Mouse (Mus musculus) intestine, postnatal 0 days (tissue): ENCODE measurements around the gene Wdfy1. TPM values are rescaled to one million over a fixed set of nuclear protein-coding genes. Genes with fewer than 3 reads are reported as not detected.
A peak's percentile ranks its signal among the peaks of the same experiment; 100 is the strongest.

Experiments used
- ATAC-seq: fragments of 200-750 bp; cut with Nextera tagmentation; 2 replicates; pipeline ENCODE4 v1.8.0; 2017; ENCODE audit warnings: mild to moderate bottlenecking, moderate TSS enrichment, moderate library complexity
- H3K27ac ChIP-seq: fragments of 300-500 bp; sonication (generic); 2 replicates; pipeline ENCODE4 v1.5.1; 2014; ENCODE audit warnings: mild to moderate bottlenecking, low read depth, low read length, moderate library complexity
- H3K27me3 ChIP-seq: fragments of 300-500 bp; sonication (generic); replicated peaks from 2 replicates; pipeline ENCODE4 v1.6.1; 2014; ENCODE audit warnings: low read length, mixed read lengths; ENCODE audit not compliant: control insufficient read depth, insufficient read depth
- H3K36me3 ChIP-seq: fragments of 300-500 bp; sonication (generic); 2 replicates; pipeline ENCODE4 v1.6.1; 2014; ENCODE audit warnings: mild to moderate bottlenecking, moderate library complexity; ENCODE audit not compliant: control insufficient read depth, insufficient read depth
- H3K4me1 ChIP-seq: fragments of 300-500 bp; sonication (generic); replicated peaks from 2 replicates; pipeline ENCODE4 v1.6.1; 2014; ENCODE audit warnings: antibody characterized with exemption, low read length, mixed read lengths; ENCODE audit not compliant: control insufficient read depth, insufficient read depth
- H3K4me2 ChIP-seq: fragments of 300-500 bp; sonication (generic); replicated peaks from 2 replicates; pipeline ENCODE4 v1.6.1; 2014; ENCODE audit warnings: low read depth, mild to moderate bottlenecking, moderate library complexity
- H3K4me3 ChIP-seq: fragments of 300-500 bp; sonication (generic); 2 replicates; pipeline ENCODE4 v1.5.1; 2014; ENCODE audit warnings: low read depth, low read length
- H3K9ac ChIP-seq: fragments of 300-500 bp; sonication (generic); 2 replicates; pipeline ENCODE4 v1.6.1; 2014; ENCODE audit warnings: mild to moderate bottlenecking, low read depth, low read length
- H3K9me3 ChIP-seq: fragments of 300-500 bp; sonication (generic); 2 replicates; pipeline ENCODE4 v1.6.1; 2016; ENCODE audit warnings: mixed run types; ENCODE audit not compliant: control insufficient read depth
- CTCF ChIP-seq: sonication (generic); IDR thresholded peaks from 2 replicates; pipeline ENCODE4 v1.5.1; 2016; ENCODE audit warnings: low read depth, mild to moderate bottlenecking, control low read depth, antibody characterized with exemption, moderate library complexity
- WGBS: fragments of 180-500 bp; shearing (Covaris S2); extraction: QIAGEN DNeasy Blood & Tissue Kit; methylation state at CpG from one replicate; pipeline ENCODE4 v1.1.7; 2014; 5-methylcytosine and 5-hydroxymethylcytosine counted together
- polyA plus RNA-seq: library from polyadenylated mRNA; unstranded; fragments of >200 nt; fragmentation: Nextera tagmentation; extraction: Ambion mirVana; gene quantifications from 2 replicates; pipeline ENCODE4 v1.2.1, GENCODE M21; 2015

Wdfy1 gene
- polyA plus RNA-seq, 1 experiment from 2014 or later: 37.2 TPM

DNA sequence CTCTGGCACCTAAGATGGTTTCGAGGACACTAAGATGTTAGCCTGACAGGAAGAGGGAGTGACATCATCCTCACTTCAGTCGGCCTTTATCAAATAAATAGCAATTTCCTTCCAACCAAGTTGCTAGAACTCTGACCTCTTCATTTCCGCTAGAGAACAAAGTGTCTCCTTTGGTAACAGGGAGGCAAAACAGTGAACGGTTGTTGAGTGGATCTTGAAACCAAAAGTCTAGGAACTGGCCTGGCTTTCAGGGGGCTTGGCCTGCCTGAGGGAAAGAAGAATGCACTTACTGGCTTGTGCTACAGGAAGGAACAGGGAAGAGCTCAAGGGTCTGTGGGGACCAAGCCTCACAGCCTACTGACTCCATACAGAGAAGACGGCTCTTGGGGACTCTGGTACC lies 24.8 kb downstream of the Wdfy1 start:
- Histone ChIP-seq H3K36me3 (no peaks in the 10 kb centered on the region), H3K9me3 (no peaks in the 10 kb centered on the region), H3K27me3 (no peaks in the 10 kb centered on the region), H3K27ac (peak overlapping the region; percentile 46; the same call in 1 of the 2 replicates), H3K9ac (no peak overlapping the region), H3K4me1 (no peaks in the 10 kb centered on the region), H3K4me3 (no peak overlapping the region), H3K4me2 (no peak overlapping the region)
- WGBS: 63% methylated on average over 5 of the region's 5 CpGs
- ATAC-seq: no peak
- TF ChIP-seq CTCF: no peak

DNA sequence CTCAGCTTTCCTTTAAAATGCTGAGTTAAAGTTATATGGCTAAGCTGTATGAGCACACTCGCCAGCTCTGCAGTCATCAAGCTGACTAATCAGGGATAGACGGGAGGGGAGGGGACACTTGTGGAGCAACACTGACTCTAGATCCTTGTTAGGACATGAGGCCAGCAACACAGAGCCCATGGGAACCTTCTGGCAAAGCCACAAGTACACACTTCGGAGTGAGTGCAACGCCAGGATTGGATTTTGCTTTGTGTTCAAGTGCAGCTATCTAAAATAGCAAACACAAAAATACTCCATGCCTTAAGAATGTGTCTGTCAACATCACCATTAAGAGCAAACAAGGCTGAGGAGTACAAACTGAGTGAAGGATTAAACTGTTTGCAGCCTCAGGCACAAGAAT lies 29.9 kb downstream of the Wdfy1 start:
- no peaks in the 10 kb centered on the region for H3K4me1 ChIP-seq
- no peak overlapping the region for H3K27ac ChIP-seq
- 44% methylated on average over 4 of the region's 4 CpGs for WGBS
- no peaks in the 10 kb centered on the region for H3K36me3 ChIP-seq
- no peak overlapping the region for H3K4me3 ChIP-seq
- H3K9me3 ChIP-seq: no peaks in the 10 kb centered on the region
- no peak overlapping the region for H3K9ac ChIP-seq
- ATAC-seq: no peak
- no peaks in the 10 kb centered on the region for H3K27me3 ChIP-seq
- TF ChIP-seq CTCF: no peak
- H3K4me2 ChIP-seq: no peak overlapping the region

DNA sequence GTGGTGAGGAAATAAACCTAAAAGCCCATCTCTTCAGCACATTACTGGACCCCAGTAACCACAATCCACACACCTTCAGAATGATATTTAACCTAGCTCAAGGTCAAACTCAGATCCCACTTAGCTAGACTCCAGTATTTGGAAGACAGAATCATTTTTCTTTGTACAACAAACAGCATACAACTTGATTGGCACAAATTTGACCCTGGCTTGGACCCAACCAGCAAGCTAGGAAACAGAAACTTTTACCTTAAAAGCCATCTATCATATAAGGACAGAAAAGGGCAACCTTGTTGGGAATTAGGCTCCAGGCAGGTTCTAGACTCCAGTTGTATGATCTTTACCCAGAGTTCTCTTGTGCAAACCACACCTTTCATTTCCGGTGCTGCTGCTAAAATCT lies 32.6 kb downstream of the Wdfy1 start:
- H3K4me1 ChIP-seq: no peaks in the 10 kb centered on the region
- no peak for ATAC-seq
- no peak overlapping the region for H3K27ac ChIP-seq
- TF ChIP-seq CTCF: no peak
- no peak overlapping the region for H3K4me2 ChIP-seq
- H3K27me3 ChIP-seq: no peaks in the 10 kb centered on the region
- H3K4me3 ChIP-seq: no peak overlapping the region
- no peaks in the 10 kb centered on the region for H3K9me3 ChIP-seq
- 97% methylated on average over 1 of the region's 1 CpGs for WGBS
- no peak overlapping the region for H3K9ac ChIP-seq
- peaks cover 14% of the 10 kb centered on the region; the same call in 1 of the 2 replicates for H3K36me3 ChIP-seq

DNA sequence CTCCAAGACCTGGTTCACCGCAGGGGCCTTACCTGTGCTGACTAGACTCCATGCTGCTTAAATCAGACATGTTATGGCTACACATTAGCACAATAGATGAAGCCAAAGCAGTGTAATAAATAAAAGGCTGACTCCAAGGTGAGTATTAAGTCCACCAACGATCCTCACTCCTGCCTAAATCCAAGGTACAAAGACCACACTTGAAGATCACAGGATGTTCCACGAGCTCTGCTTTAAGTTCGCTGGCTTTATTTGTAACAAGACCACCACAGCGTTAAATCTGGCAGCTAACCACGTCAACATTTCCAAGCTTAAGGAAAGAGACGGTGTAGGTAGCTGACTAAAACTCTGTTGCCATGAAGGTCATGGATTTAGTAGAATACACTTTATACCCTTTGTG lies 33.0 kb downstream of the Wdfy1 start:
- peaks cover 19% of the 10 kb centered on the region; the same call in 1 of the 2 replicates for H3K36me3 ChIP-seq
- no peak overlapping the region for H3K4me3 ChIP-seq
- no peak for ATAC-seq
- no peaks in the 10 kb centered on the region for H3K9me3 ChIP-seq
- H3K4me2 ChIP-seq: no peak overlapping the region
- H3K27ac ChIP-seq: no peak overlapping the region
- 93% methylated on average over 7 of the region's 7 CpGs for WGBS
- no peaks in the 10 kb centered on the region for H3K4me1 ChIP-seq
- no peaks in the 10 kb centered on the region for H3K27me3 ChIP-seq
- no peak overlapping the region for H3K9ac ChIP-seq
- TF ChIP-seq CTCF: no peak

DNA sequence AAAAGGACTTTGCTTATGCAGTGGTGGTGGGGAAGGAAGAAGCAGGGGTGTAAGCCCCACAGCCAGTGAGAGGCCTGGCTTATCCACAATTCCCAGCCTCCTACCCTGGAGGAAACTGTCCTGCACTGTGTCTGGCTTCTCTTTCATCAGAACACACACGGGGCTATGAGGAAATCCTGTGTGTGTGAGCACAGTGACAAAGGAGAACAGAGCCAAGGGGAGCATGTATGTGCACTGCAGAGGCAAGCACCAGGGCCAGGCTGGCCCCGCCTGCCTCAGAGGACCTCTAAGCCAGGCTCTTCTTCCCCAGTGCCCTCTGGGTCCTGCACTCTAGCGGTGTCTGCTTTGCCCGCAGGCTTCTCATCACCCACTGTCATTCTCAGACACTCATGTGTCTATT lies 34.9 kb downstream of the Wdfy1 start:
- H3K4me3 ChIP-seq: no peak overlapping the region
- peaks cover 20% of the 10 kb centered on the region; the same call in 1 of the 2 replicates for H3K36me3 ChIP-seq
- no peaks in the 10 kb centered on the region for H3K27me3 ChIP-seq
- TF ChIP-seq CTCF: no peak
- H3K4me2 ChIP-seq: no peak overlapping the region
- ATAC-seq: peak; percentile 25; the same call in 1 of the 2 replicates
- no peaks in the 10 kb centered on the region for H3K9me3 ChIP-seq
- no peak overlapping the region for H3K9ac ChIP-seq
- WGBS: 80% methylated on average over 4 of the region's 4 CpGs
- H3K4me1 ChIP-seq: no peaks in the 10 kb centered on the region
- H3K27ac ChIP-seq: no peak overlapping the region

DNA sequence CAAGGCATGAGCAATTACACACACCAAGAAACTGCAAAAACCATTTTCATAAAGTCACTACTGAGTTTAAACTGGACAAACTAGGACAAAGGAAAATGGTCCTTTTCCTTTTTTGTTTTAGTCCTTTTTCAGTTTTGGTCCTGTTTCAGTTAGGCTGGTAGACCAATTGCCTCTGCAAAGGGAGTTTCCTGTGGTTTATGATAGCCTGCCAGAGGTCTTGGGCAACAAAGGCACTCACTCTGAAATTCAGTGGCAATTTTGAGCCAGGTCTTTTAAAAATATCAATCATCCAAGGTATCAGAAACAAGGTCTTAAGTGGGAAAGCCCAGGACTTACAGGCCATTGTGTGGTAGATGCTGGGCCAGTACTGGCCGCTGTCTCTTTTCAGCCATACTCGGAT lies 36.2 kb downstream of the Wdfy1 start:
- 91% methylated on average over 2 of the region's 2 CpGs for WGBS
- Histone ChIP-seq H3K4me2 (no peak overlapping the region), H3K27ac (no peak overlapping the region), H3K4me3 (no peak overlapping the region), H3K27me3 (no peaks in the 10 kb centered on the region), H3K36me3 (peaks cover 20% of the 10 kb centered on the region; the same call in 1 of the 2 replicates), H3K4me1 (no peaks in the 10 kb centered on the region), H3K9me3 (no peaks in the 10 kb centered on the region), H3K9ac (no peak overlapping the region)
- ATAC-seq: no peak
- TF ChIP-seq CTCF: no peak

DNA sequence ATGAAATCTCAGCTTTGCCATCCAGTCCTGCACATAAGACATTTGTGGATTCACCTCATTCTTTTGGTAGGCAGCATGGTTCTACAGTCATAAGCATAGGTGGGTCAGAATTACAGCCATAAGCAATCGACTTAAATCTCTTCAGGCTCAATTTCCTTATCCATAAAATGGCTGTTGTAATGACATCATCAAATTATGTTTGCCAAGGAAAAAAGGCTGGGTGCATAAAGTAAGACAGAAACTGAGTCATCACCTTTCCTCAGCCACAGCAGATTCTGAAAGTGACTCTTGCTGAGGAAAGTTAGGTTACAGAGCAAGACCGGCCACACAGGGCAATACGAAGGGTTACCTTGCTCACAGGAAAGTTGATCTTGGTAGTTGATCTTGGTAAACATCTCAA lies 39.5 kb downstream of the Wdfy1 start:
- Histone ChIP-seq H3K27ac (no peak overlapping the region), H3K4me3 (no peak overlapping the region), H3K4me1 (no peaks in the 10 kb centered on the region), H3K36me3 (peaks cover 23% of the 10 kb centered on the region; the same call in 1 of the 2 replicates), H3K9me3 (no peaks in the 10 kb centered on the region), H3K9ac (no peak overlapping the region), H3K4me2 (no peak overlapping the region), H3K27me3 (no peaks in the 10 kb centered on the region)
- ATAC-seq: no peak
- 72% methylated on average over 3 of the region's 3 CpGs for WGBS
- TF ChIP-seq CTCF: no peak
